Comparison of ENCODE assay signal across 8 mouse cellular contexts in the genomic region with DNA sequence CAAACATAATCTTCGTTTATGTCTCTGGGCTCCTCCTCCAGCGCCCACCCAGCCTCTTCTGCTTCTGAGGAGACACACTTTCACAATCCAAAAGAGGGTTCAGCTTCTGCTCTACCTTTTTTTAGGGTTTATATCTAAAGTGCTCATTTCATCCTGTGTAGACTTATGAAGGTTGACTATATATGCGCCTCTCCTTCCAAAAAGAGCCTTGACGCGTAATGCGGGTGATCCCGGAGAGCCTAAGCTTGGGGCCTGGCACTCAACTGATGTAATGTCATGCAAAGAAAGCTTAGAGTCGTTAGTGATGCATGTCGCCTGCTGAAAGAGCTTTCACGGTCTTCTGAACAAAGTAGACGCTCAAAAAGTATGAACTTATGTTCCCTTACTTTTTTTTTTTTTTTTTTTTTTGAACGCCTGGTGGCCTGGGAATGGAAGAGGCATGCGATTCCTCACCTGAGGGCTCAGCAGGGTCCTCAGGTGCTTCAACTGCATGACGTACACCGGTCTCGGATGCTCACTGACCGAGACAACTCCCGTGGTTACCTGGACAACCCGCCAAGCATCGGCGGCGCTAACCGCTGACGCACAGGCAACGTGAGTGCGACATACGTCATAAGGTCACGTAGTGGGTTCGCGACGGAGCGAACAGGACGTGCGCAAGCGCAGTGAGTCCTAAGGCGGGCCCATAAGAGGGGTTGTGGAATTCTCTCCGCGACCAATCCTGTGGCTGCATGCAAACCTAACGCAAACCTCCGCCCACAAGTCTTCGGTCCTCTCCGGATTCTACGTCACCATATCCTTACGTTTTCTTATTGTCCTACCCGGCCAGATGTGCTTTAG. TPM values are rescaled to one million over a fixed set of nuclear protein-coding genes. Genes with fewer than 3 reads are reported as not detected.
DNase-seq lines count a peak whose midpoint lies in the region; ATAC-seq and TF ChIP-seq lines count a peak whose summit lies in the region.

Ift172 (minus strand) TSS at position 596 of the 840 bp plus-strand sequence.

- peaks cover 3% of the 10 kb centered on the region; the same call in 1 of the 2 replicates for H3K4me1 ChIP-seq in cortical plate, adult 2 months (ENCODE audit: control insufficient read depth, insufficient read depth, low read length)
- peaks cover 47% of the 10 kb centered on the region for H3K4me1 ChIP-seq in megakaryocyte, embryonic 14.5 days

- H3K9me3 ChIP-seq in megakaryocyte, embryonic 14.5 days = no peaks in the 10 kb centered on the region

- TF ChIP-seq CTCF in cortical plate, adult 2 months (IDR thresholded peaks at IDR 0.05; ENCODE audit: extremely low read depth, insufficient read depth, low read length) = no peak

- H3K27ac ChIP-seq in cortical plate, adult 2 months (ENCODE audit: insufficient read depth, low read length) = peak within 1 kb of the TSS; percentile 11; the same call in 1 of the 2 replicates

- peaks cover 12% of the 10 kb centered on the region for H3K36me3 ChIP-seq in megakaryocyte, embryonic 14.5 days (replicated peaks; ENCODE audit: low read length)

- peaks cover 30% of the 10 kb centered on the region for H3K27me3 ChIP-seq in megakaryocyte, embryonic 14.5 days (replicated peaks)

- peak within 1 kb of the TSS; percentile 49 for H3K4me3 ChIP-seq in cortical plate, adult 2 months (ENCODE audit: insufficient read depth, low read length)
- peak within 1 kb of the TSS; percentile 97 for H3K4me3 ChIP-seq in megakaryocyte, embryonic 14.5 days (replicated peaks)

- TF ChIP-seq POLR2A in cortical plate, adult 2 months (IDR thresholded peaks at IDR 0.05; ENCODE audit: extremely low read depth, insufficient read depth, low read length) = peak; percentile 87

- peak; percentile 90 to 94 for DNase-seq in gastrocnemius, adult 8-10 months (ENCODE audit: low spot score in 2 of 2)
- peak; percentile 99 for DNase-seq in hindlimb bud, embryonic 11.5 days (ENCODE audit: extremely low spot score, low read depth, low spot score)
- DNase-seq in left cerebral cortex, adult 8-10 months (ENCODE audit: low spot score in 2 of 2) = peak; percentile 89 to 97
- peak; percentile 98 for DNase-seq in right cerebral cortex, postnatal 10 days (ENCODE audit: low spot score in 2 of 2)
- peak; percentile 94 for DNase-seq in urinary bladder, postnatal 25 days (ENCODE audit: low spot score)

- peak; percentile 96 for ATAC-seq in activated CD4-positive, CD25-positive, alpha-beta regulatory T cell, adult 4 months

RNA-seq across cellular contexts. Expression of gene Ift172, which starts in this region (rescaled TPM):
- polyA plus RNA-seq in activated CD4-positive, CD25-positive, alpha-beta regulatory T cell, adult 4 months (2017; shearing (Covaris generic)) = 1 to 10 TPM; 2.6 to 7.2 TPM
- polyA plus RNA-seq in cortical plate, adult 2 months (2012; rRNA removed) = 75.1 and 80.4 TPM in 2 replicates
- 10 to 100 TPM; 24.6 to 32.9 (median 28.6) TPM for total RNA-seq in gastrocnemius, adult 8-10 months (2022)
- 10 to 100 TPM; 75.0 to 98.2 (median 83.8) TPM for total RNA-seq in left cerebral cortex, adult 8-10 months (2022)
- polyA plus RNA-seq in megakaryocyte, embryonic 14.5 days (2012; ENCODE audit: insufficient read depth, low replicate concordance) = 8.8 and 19.3 TPM in 2 replicates

Comparison
In these comparisons a context has a peak if more than half of its experiments do, and no peak if none do; other contexts are left out.
1. Peak in every context shown above with its lines: DNase-seq, ATAC-seq, H3K4me3 ChIP-seq and H3K27ac ChIP-seq.